Mouse (Mus musculus): ENCODE results near the gene Itln1.

- TF ChIP-seq POLR2A (IDR thresholded peaks at IDR 0.05; ENCODE audit: extremely low read depth, insufficient read depth, low read length) (no peak), CTCF (IDR thresholded peaks at IDR 0.05; ENCODE audit: extremely low read depth, insufficient read depth, low read length) (no peak)
Measured at GRCm38 (mm10) chr1:171513234-171513633, 21.9 kb downstream of the Itln1 start.

Data from cortical plate, adult 2 months (tissue).